Comparison of ENCODE assay signal across 8 mouse cellular contexts in genomic region chr2:150688541-150689186, GRCm38 (mm10). TPM values are rescaled to one million over a fixed set of nuclear protein-coding genes. Genes with fewer than 3 reads are reported as not detected.
DNase-seq lines count a peak whose midpoint lies in the region; ATAC-seq and TF ChIP-seq lines count a peak whose summit lies in the region.
"Had no signal": no experiment of that assay in that cellular context is flagged by ENCODE, and none has a peak within 500 bp of the region (broad histone marks: within the 10 kb centered on the region; RNA-seq: fewer than 3 reads in every experiment).

No protein-coding gene starts in this region.

- peak overlapping the region; percentile 46; the same call in 1 of the 2 replicates for H3K9ac ChIP-seq in heart, embryonic 11.5 days (ENCODE audit: low read depth, low read length)
- peak overlapping the region; percentile 41 for H3K9ac ChIP-seq in stomach, postnatal 0 days (ENCODE audit: low read length)
- H3K9ac ChIP-seq: liver, embryonic 14.5 days had no signal

- under 1% methylated on average over 41 of the region's 44 CpGs for WGBS in heart, embryonic 11.5 days (ENCODE audit: insufficient replicate concordance)
- 1% methylated on average over 28 of the region's 44 CpGs for WGBS in stomach, postnatal 0 days

- H3K36me3 ChIP-seq in heart, embryonic 11.5 days (ENCODE audit: control insufficient read depth, insufficient read depth, low read length): no peaks in the 10 kb centered on the region
- H3K36me3 ChIP-seq in stomach, postnatal 0 days (ENCODE audit: control insufficient read depth, insufficient read depth, low read length): no peaks in the 10 kb centered on the region

- no peak for TF ChIP-seq CTCF in stomach, postnatal 0 days (IDR thresholded peaks at IDR 0.05; ENCODE audit: low read depth)

- no peak for TF ChIP-seq EP300 in stomach, postnatal 0 days (optimal IDR thresholded peaks at IDR 0.05)

- H3K27me3 ChIP-seq in heart, embryonic 11.5 days (ENCODE audit: control insufficient read depth, insufficient read depth, low read length): peaks cover 64% of the 10 kb centered on the region
- H3K27me3 ChIP-seq in stomach, postnatal 0 days (ENCODE audit: control insufficient read depth, insufficient read depth, low read length): 0 out of 2 replicates have a peak, but pooled peaks cover 6% of the 10 kb centered on the region

- peak overlapping the region; percentile 48 for H3K4me3 ChIP-seq in heart, embryonic 11.5 days (ENCODE audit: low read depth, low read length)
- peak overlapping the region; percentile 38 for H3K4me3 ChIP-seq in stomach, postnatal 0 days (ENCODE audit: low read depth, low read length)

- H3K4me1 ChIP-seq in heart, embryonic 11.5 days (ENCODE audit: control insufficient read depth, insufficient read depth, low read length): peaks cover 7% of the 10 kb centered on the region
- H3K4me1 ChIP-seq in stomach, postnatal 0 days (replicated peaks; ENCODE audit: control insufficient read depth, insufficient read depth): no peaks in the 10 kb centered on the region

- DNase-seq in urinary bladder, adult 2 months (ENCODE audit: low spot score): peak; percentile 28
- no peak for DNase-seq in urinary bladder, adult 18-20 months (ENCODE audit: low spot score in 2 of 2)
- peak; percentile 60 to 91 for DNase-seq in cerebellum, postnatal 4 days (ENCODE audit: low spot score in 2 of 2)
- DNase-seq in kidney, adult 8-10 months: peak; percentile 38 to 64
- no peak for DNase-seq in stomach, postnatal 0 days (ENCODE audit: low spot score)

- H3K4me2 ChIP-seq in heart, embryonic 11.5 days: peak overlapping the region; percentile 81
- peak overlapping the region; percentile 55 for H3K4me2 ChIP-seq in stomach, postnatal 0 days (replicated peaks; ENCODE audit: low read depth)

- no peak overlapping the region for H3K27ac ChIP-seq in heart, embryonic 11.5 days (ENCODE audit: low read depth, low read length)
- no peak overlapping the region for H3K27ac ChIP-seq in stomach, postnatal 0 days (replicated peaks)
- H3K27ac ChIP-seq: liver, embryonic 14.5 days had no signal

- H3K9me3 ChIP-seq in heart, embryonic 11.5 days (replicated peaks; ENCODE audit: control insufficient read depth, low read length): no peaks in the 10 kb centered on the region
- H3K9me3 ChIP-seq in stomach, postnatal 0 days (ENCODE audit: control insufficient read depth, low read length): no peaks in the 10 kb centered on the region

- ATAC-seq in heart, embryonic 11.5 days (replicated peaks; ENCODE audit: insufficient number of reproducible peaks, low FRiP score, low TSS enrichment): no peak; the same call in 1 of the 2 replicates
- peak; percentile 34; the same call in 1 of the 2 replicates for ATAC-seq in megakaryocyte progenitor cell, adult 5-6 weeks (replicated peaks; ENCODE audit: poor library complexity)
- ATAC-seq in stomach, postnatal 0 days (ENCODE audit: low FRiP score, low TSS enrichment): peak; percentile 38; the same call in 1 of the 2 replicates

RNA-seq across cellular contexts. Expression of gene Vsx1, which starts 0.5 kb away (rescaled TPM):
- not detected in 2 replicates for polyA plus RNA-seq in urinary bladder, adult 2 months (2012; rRNA removed)
- not detected in 2 replicates for polyA plus RNA-seq in heart, embryonic 11.5 days (2014; fragmentation: Nextera tagmentation; extraction: Ambion mirVana)
- total RNA-seq in megakaryocyte progenitor cell, adult 5-6 weeks (2015): not detected in 2 replicates
- total RNA-seq in megakaryocyte progenitor cell, adult 5-6 weeks (2017): not detected in 2 replicates
- polyA plus RNA-seq in stomach, postnatal 0 days (2015; fragmentation: Nextera tagmentation; extraction: Ambion mirVana): not detected in 2 replicates
- polyA plus RNA-seq: liver, embryonic 14.5 days had no signal

RNA-seq across cellular contexts. Expression of gene Acss1, which starts 20.4 kb away (rescaled TPM):
- polyA plus RNA-seq in urinary bladder, adult 2 months (2012; rRNA removed): 9.2 and 9.7 TPM in 2 replicates
- 14.8 and 16.8 TPM in 2 replicates for polyA plus RNA-seq in heart, embryonic 11.5 days (2014; fragmentation: Nextera tagmentation; extraction: Ambion mirVana)
- 9.7 and 18.1 TPM in 2 replicates for total RNA-seq in megakaryocyte progenitor cell, adult 5-6 weeks (2015)
- 15.4 and 20.7 TPM in 2 replicates for total RNA-seq in megakaryocyte progenitor cell, adult 5-6 weeks (2017)
- polyA plus RNA-seq in stomach, postnatal 0 days (2015; fragmentation: Nextera tagmentation; extraction: Ambion mirVana): 28.2 and 35.7 TPM in 2 replicates

Comparison
In these comparisons a context has a peak if more than half of its experiments do, and no peak if none do; other contexts are left out.
1. DNase-seq: peak in urinary bladder, adult 2 months (single experiment), cerebellum, postnatal 4 days (2 of 2) and kidney, adult 8-10 months (2 of 2); none in urinary bladder, adult 18-20 months (0 of 2) and stomach, postnatal 0 days (single experiment).